Mouse (Mus musculus): ENCODE results near the gene Uts2b. TPM values are rescaled to one million over a fixed set of nuclear protein-coding genes. Genes with fewer than 3 reads are reported as not detected.
A peak's percentile ranks its signal among the peaks of the same experiment; 100 is the strongest.

The Uts2b gene
- polyA plus RNA-seq, 1 experiment, result not detected

DNA sequence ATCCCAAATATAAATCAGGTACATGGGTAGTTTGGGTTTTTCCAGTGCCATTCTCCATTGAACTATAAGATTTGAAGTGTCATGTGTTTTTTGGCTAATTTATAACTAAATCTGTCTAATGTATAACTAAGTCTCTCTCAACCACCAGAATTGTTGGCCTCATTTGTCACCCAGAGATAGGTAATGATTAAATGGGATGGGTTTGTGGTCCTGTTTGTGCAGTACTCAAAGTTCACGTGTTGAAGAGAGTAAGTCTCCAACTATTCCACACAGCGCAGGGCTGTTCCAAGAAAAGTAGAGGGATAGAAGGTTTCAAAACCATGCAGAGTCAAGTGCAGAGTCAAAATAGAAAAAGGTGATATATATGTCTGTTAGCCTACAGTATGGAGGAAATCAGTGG is 5.3 kb upstream of the Uts2b start:
- Histone ChIP-seq H3K27ac (ENCODE audit: insufficient read depth, low read depth, low read length) (peak overlapping the region; percentile 58), H3K27me3 (ENCODE audit: control insufficient read depth, insufficient read depth, low read length) (no peaks in the 10 kb centered on the region), H3K36me3 (ENCODE audit: control insufficient read depth, insufficient read depth, low read length) (no peaks in the 10 kb centered on the region), H3K4me3 (ENCODE audit: low read depth, low read length) (no peak overlapping the region), H3K4me1 (ENCODE audit: control insufficient read depth, insufficient read depth, insufficient read length, low read length) (peaks cover 9% of the 10 kb centered on the region; the same call in 1 of the 2 replicates)
- 30% methylated on average over 2 of the region's 2 CpGs for WGBS
- TF ChIP-seq CTCF (IDR thresholded peaks at IDR 0.05; ENCODE audit: extremely low read depth, insufficient read length, insufficient replicate concordance, low read depth, low read length) (no peak), POLR2A (IDR thresholded peaks at IDR 0.05; ENCODE audit: low read depth, low read length) (no peak)

DNA sequence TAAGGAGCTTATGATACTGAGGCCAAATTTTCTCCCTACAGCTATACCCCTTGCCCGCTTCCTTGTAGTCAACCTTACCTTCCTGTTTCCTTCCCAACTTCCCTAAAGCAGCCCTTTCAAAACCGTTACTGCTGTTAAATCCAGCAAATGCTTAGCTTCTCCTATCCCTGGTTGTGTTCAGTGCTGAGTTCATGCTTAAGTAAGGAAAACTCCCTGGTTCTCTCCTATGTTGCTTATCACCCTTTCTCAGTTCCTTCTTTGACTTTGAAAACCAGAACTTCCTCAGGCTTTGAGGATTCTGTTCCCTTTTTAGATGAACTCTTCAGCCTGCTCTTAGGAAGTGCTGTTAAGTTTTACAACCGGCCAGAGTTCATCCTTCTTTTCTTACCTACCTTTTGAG is 4.1 kb upstream of the Uts2b start:
- H3K27ac ChIP-seq (ENCODE audit: insufficient read depth, low read depth, low read length), result no peak overlapping the region
- H3K27me3 ChIP-seq (ENCODE audit: control insufficient read depth, insufficient read depth, low read length), result no peaks in the 10 kb centered on the region
- no peaks in the 10 kb centered on the region for H3K36me3 ChIP-seq (ENCODE audit: control insufficient read depth, insufficient read depth, low read length)
- no peak overlapping the region for H3K4me3 ChIP-seq (ENCODE audit: low read depth, low read length)
- WGBS, result 29% methylated on average over 3 of the region's 3 CpGs
- TF ChIP-seq POLR2A (IDR thresholded peaks at IDR 0.05; ENCODE audit: low read depth, low read length) (no peak), CTCF (IDR thresholded peaks at IDR 0.05; ENCODE audit: extremely low read depth, insufficient read length, insufficient replicate concordance, low read depth, low read length) (no peak)
- H3K4me1 ChIP-seq (ENCODE audit: control insufficient read depth, insufficient read depth, insufficient read length, low read length), result peaks cover 9% of the 10 kb centered on the region; the same call in 1 of the 2 replicates

DNA sequence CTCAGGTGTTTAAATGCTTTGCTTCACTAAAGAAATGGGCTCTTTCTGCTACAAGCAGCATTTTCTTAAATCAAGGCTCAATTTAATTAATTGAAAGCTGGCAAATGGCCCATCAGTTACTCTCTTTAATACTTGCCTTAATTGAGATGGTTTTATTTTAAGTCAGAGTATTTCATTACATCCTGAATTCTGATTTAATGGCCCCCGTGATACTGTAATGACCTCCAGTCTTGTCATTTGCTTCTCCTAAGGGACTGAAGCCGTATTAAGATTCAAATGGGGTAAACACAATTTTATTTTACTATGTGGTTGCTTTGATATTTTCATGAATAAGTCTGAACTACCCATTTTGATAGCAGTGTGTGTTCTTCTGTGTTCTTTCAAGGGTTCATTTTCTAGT is 661 bp upstream of the Uts2b start:
- Histone ChIP-seq H3K4me1 (ENCODE audit: control insufficient read depth, insufficient read depth, insufficient read length, low read length) (peaks cover 5% of the 10 kb centered on the region; the same call in 1 of the 2 replicates), H3K36me3 (ENCODE audit: control insufficient read depth, insufficient read depth, low read length) (no peaks in the 10 kb centered on the region), H3K27ac (ENCODE audit: insufficient read depth, low read depth, low read length) (no peak overlapping the region), H3K27me3 (ENCODE audit: control insufficient read depth, insufficient read depth, low read length) (no peaks in the 10 kb centered on the region), H3K4me3 (ENCODE audit: low read depth, low read length) (no peak overlapping the region)
- WGBS, result 88% methylated on average over 2 of the region's 2 CpGs
- TF ChIP-seq POLR2A (IDR thresholded peaks at IDR 0.05; ENCODE audit: low read depth, low read length) (no peak), CTCF (IDR thresholded peaks at IDR 0.05; ENCODE audit: extremely low read depth, insufficient read length, insufficient replicate concordance, low read depth, low read length) (no peak)

DNA sequence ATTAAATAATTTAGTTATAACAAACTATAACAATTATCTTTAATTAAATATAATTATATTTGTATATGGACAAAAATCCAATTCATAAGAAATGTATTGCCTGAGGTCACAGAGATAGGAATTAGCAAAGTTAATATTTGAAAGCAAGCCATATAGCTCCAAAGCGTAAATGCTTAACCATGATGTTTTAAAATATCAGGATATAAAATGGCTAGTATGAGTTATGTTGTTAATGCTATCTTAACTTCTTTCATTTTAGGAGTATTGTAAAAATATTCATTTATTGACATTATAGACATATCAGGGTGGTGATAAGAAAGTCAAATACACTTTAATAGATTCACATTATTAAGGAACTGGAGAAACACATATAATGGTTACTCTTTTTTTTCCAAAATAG is 10.0 kb downstream of the Uts2b start:
- no peak overlapping the region for H3K27ac ChIP-seq (ENCODE audit: insufficient read depth, low read depth, low read length)
- H3K36me3 ChIP-seq (ENCODE audit: control insufficient read depth, insufficient read depth, low read length), result no peaks in the 10 kb centered on the region
- H3K27me3 ChIP-seq (ENCODE audit: control insufficient read depth, insufficient read depth, low read length), result no peaks in the 10 kb centered on the region
- no peaks in the 10 kb centered on the region for H3K4me1 ChIP-seq (ENCODE audit: control insufficient read depth, insufficient read depth, insufficient read length, low read length)
- 41% methylated on average over 1 of the region's 1 CpGs for WGBS
- H3K4me3 ChIP-seq (ENCODE audit: low read depth, low read length), result no peak overlapping the region
- no peak for TF ChIP-seq POLR2A (IDR thresholded peaks at IDR 0.05; ENCODE audit: low read depth, low read length)
- no peak for TF ChIP-seq CTCF (IDR thresholded peaks at IDR 0.05; ENCODE audit: extremely low read depth, insufficient read length, insufficient replicate concordance, low read depth, low read length)

DNA sequence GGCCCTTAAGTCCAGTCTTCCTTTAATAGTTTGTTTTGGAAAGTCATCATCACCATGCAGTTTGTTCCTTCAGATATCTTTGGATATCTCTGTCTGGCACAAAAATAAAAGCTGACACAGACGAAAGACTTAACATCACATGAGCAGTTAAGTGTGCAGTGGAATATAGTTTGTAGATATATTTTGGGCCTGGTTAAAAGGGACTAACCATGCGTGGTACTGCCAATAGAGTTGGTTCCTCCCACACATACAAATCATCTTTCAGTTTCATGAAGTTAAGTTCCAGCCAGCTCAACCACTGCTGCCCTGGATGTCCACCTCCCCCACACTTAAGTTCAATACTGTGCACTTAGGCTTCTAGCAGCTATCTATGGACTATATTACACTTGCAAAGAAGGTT is 15.6 kb downstream of the Uts2b start:
- Histone ChIP-seq H3K27me3 (ENCODE audit: control insufficient read depth, insufficient read depth, low read length) (no peaks in the 10 kb centered on the region), H3K27ac (ENCODE audit: insufficient read depth, low read depth, low read length) (no peak overlapping the region), H3K36me3 (ENCODE audit: control insufficient read depth, insufficient read depth, low read length) (no peaks in the 10 kb centered on the region), H3K4me3 (ENCODE audit: low read depth, low read length) (no peak overlapping the region), H3K4me1 (ENCODE audit: control insufficient read depth, insufficient read depth, insufficient read length, low read length) (no peaks in the 10 kb centered on the region)
- WGBS, result 58% methylated on average over 2 of the region's 2 CpGs
- TF ChIP-seq CTCF (IDR thresholded peaks at IDR 0.05; ENCODE audit: extremely low read depth, insufficient read length, insufficient replicate concordance, low read depth, low read length) (no peak), POLR2A (IDR thresholded peaks at IDR 0.05; ENCODE audit: low read depth, low read length) (no peak)

DNA sequence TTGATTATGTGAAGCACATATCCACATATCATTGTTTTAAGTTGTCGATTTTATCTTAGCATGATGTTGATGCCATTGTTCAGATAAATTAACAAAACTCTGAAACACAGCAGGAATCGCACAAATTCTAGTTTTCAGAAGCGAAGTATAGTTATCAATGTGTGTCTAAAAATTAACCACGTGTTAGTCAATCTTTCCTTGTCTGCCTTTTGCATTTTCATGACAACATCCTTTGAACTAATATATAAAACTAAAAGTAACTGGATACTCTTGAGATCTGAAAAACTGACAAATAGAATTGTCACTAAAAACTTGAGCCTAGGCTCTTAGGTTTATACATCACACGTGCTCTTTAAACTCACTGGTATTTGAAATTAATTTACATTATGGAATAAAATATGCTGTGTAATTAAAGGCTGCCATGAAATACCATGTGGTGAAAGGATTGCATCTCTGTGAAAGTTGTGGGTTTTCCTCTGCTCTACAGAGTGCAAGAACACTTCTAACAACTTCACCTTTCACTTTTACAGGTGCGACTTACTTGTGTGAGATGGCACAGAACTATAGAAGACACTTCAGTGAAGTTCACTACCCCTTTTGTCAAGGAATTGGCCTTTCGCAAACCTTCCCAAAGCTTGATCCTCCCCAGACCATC is 20.0 kb downstream of the Uts2b start:
- H3K36me3 ChIP-seq (ENCODE audit: control insufficient read depth, insufficient read depth, low read length), result no peaks in the 10 kb centered on the region
- TF ChIP-seq POLR2A (IDR thresholded peaks at IDR 0.05; ENCODE audit: low read depth, low read length) (no peak), CTCF (IDR thresholded peaks at IDR 0.05; ENCODE audit: extremely low read depth, insufficient read length, insufficient replicate concordance, low read depth, low read length) (no peak)
- H3K4me1 ChIP-seq (ENCODE audit: control insufficient read depth, insufficient read depth, insufficient read length, low read length), result peaks cover 6% of the 10 kb centered on the region; the same call in 1 of the 2 replicates
- no peak overlapping the region for H3K4me3 ChIP-seq (ENCODE audit: low read depth, low read length)
- no peak overlapping the region for H3K27ac ChIP-seq (ENCODE audit: insufficient read depth, low read depth, low read length)
- 88% methylated on average over 7 of the region's 7 CpGs for WGBS
- no peaks in the 10 kb centered on the region; the same call in 1 of the 2 replicates for H3K27me3 ChIP-seq (ENCODE audit: control insufficient read depth, insufficient read depth, low read length)

DNA sequence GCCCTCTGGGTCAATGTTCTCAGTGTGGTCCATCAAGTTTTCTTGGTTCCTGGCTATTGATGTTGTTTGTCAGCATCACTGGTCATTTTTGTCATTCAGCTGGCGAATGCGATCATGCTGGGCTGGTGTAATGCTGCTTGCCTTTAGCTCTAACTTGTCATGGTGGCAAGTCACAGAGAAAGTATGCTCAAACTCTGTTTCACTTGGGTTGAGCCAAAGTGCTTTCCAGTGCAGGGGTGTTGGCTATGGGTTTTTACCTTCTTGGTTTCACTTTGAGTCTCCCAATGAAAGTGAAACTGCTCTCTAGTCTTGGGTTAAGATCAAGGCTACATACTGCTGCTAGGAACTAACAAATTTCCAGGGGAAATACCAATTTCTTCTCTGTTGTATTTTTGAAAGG is 20.8 kb downstream of the Uts2b start:
- TF ChIP-seq POLR2A (IDR thresholded peaks at IDR 0.05; ENCODE audit: low read depth, low read length) (no peak), CTCF (IDR thresholded peaks at IDR 0.05; ENCODE audit: extremely low read depth, insufficient read length, insufficient replicate concordance, low read depth, low read length) (no peak)
- Histone ChIP-seq H3K27ac (ENCODE audit: insufficient read depth, low read depth, low read length) (0 out of 2 replicates have a peak overlapping the region, but pooled peaks have one; percentile 12), H3K4me1 (ENCODE audit: control insufficient read depth, insufficient read depth, insufficient read length, low read length) (peaks cover 6% of the 10 kb centered on the region; the same call in 1 of the 2 replicates), H3K4me3 (ENCODE audit: low read depth, low read length) (no peak overlapping the region), H3K36me3 (ENCODE audit: control insufficient read depth, insufficient read depth, low read length) (no peaks in the 10 kb centered on the region), H3K27me3 (ENCODE audit: control insufficient read depth, insufficient read depth, low read length) (no peaks in the 10 kb centered on the region; the same call in 1 of the 2 replicates)
- 91% methylated on average over 2 of the region's 2 CpGs for WGBS

Measured in small intestine, adult 2 months (tissue).